Mouse (Mus musculus) neural tube, embryonic 10.5 days (tissue): ENCODE data around the gene Pnmal1.

Source experiments
- DNase-seq: peaks from one replicate; pipeline ENCODE4 v3.0.0-alpha.2; 2017; ENCODE audit warnings: low spot score; ENCODE audit errors: extremely low spot score

Gene Pnmal1

DNA sequence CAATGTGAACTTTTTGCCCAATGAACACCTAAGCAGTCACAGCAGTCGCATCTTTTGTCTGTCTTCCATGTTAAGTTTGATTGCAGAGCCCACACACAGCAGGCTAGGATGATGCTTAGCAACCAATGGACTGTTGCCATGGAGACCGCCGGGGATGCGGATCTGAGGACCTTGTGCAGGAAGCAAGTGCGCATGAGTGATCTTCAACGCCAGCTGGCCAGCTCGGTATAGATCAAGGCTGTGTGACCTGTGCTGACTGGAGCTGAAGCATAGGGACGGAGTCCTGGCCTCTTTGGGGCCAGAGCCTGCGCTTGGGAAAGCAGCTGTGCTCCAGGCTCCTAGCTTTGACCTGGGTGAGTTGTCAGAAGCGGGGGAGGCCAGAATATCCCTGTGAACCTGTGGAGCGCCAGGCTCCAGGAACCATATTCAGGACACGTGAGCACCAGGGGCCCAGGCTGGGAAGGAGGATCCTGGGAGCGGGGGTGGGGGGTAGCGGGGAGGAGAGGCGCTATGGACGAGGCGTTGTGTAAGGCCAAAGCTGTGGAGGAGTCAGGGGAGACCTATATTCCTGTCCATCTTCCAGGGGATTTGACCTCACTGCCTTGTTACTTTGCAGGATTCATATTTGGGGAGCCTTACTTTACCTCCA, at the start of gene Pnmal1:
Pnmal1 (plus strand) TSS at position 141 of the 649 bp plus-strand sequence.
- peak; percentile 90 for DNase-seq

GRCm38 (mm10) chr7:16909909-16910308, 49.6 kb upstream of the Pnmal1 start:
- no peak for DNase-seq

- no peak for DNase-seq
Observed at GRCm38 (mm10) chr7:16911904-16912303, 47.6 kb upstream of the Pnmal1 start.

GRCm38 (mm10) chr7:16912360-16912759, 47.1 kb upstream of the Pnmal1 start:
- no peak for DNase-seq

DNA sequence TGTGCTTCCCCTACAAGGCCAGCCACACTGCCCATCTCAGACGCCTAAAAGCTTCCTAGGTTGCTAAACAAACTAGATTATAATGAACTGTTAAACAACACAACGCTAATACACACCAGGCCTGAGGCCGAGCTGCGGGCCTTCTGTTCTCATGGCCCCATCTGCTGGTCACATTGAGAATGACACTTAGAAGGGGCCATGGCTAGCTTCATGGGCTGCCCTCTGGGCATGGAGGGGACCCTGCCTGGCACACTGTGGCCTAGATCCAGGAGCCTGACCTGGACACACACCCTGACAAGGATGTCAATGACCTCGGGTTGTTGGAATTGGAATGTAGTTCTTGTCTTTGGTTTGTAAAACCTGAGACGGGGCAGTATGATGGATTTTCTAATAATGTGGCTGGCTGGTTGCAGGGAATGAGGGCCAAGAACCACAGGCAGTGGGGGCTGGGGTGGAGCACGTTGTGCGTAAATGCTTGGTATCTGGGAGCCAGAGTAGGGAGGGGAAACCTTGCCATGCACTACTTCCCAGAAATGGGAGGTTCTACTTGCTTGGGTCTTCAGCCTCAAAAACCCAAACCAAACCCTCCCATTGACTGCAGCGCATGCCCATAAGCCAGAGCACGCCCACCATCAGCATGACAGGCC, 45.5 kb upstream of the Pnmal1 start:
- peak; percentile 81 for DNase-seq

- DNase-seq: no peak
Observed at GRCm38 (mm10) chr7:16914453-16915343, 44.8 kb upstream of the Pnmal1 start.

DNA sequence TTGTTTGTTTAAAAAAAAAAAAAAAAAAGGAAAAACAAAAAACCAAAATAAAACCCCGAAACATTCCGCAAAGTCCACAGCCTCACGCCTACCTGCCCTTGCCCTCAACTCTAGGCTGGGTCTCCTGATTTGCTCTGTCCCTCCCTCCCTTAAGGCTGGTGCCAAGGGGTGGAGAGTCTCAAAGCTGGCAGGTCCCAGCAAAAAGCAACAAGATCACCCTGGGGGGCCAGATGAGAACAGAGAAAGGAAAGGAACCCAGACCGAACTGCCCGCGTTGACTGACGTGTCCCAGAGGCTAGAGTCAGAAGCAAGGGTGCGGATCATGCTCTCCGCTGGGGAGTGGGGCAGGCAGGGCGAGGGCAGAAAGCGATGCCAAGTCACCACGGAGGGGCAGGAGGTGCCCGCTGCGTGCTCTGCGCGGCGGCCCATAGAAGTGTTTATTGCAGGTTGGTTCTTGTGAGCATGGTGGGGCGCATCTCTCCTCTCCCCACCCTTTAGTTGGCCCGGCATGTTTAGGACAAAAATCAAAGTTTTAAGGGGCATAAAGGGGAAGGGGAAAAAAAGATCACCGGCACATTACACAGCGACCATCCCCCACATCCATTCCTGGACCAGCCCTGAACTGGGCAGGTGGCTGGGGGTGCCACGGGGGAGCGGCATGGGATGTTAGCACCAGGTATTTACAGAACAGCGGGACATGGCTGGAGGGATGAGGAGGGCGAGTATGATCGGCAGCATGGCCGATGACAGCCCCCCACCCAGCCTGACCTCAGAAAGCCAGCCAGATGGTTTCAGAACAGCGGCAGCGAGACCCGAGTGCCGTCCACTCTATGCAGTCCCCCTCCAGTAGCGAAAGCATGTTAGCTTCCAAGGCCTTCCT, 43.8 kb upstream of the Pnmal1 start:
- no peak for DNase-seq

DNA sequence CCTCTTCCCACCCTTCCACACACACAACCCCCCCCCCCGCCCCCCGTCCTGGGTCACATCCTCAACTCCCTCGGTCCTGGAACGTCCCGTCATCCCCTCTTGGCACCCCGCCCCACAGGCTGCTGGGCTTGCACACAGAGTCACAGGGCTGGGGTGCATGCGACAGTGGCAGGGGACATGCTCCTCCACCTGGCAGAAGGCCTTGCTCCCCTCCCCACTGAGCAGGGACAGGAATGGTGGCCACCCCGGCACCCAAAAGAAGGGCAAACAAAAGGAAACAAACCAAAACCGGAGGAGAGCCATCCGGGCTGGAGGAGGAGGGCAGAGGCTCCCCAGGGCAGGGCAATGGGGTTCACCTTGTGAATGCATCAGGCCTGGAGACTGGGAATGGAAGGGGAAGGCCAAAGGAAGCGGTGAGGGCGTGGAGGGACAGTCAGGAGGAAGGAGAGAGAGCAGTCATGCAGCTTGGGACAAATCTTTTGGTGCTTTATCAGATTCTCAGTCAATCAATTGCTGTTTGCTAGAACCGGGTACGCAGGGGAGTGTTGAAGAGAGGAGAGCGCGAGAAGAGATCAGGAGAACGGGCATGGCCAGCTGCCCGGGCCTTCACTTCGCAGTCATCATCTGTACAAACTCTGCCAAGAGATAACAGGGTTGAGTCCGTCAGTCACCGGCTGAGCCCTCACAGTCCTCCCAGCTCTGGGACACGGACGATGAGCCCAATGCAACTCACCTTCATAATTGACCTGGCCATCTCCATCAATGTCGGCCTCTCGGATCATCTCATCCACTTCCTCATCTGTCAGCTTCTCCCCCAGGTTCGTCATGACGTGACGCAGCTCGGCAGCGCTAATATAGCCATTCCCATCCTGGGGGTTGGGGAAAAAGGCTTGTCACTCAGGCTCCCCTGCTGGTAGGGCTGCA, 42.9 kb upstream of the Pnmal1 start:
- no peak for DNase-seq

DNA sequence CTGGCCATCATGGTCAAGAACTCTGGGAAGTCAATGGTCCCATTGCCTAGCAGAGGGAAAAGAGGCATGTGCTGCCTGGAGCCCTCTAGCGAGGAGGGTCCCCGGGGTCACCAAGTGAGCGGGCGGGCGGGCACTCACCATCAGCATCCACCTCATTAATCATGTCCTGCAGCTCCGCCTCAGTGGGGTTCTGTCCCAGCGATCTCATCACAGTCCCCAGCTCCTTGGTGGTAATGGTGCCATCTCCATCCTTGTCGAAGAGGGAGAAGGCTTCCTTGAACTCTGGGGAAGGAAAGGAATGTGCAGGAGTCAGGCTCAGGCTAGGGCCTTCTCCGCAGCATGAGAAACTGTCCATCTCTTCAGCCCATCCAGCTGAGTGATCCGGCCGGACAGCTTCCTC, 42.0 kb upstream of the Pnmal1 start:
- DNase-seq: no peak

- DNase-seq: no peak
Observed at GRCm38 (mm10) chr7:16918014-16918413, 41.5 kb upstream of the Pnmal1 start.

DNA sequence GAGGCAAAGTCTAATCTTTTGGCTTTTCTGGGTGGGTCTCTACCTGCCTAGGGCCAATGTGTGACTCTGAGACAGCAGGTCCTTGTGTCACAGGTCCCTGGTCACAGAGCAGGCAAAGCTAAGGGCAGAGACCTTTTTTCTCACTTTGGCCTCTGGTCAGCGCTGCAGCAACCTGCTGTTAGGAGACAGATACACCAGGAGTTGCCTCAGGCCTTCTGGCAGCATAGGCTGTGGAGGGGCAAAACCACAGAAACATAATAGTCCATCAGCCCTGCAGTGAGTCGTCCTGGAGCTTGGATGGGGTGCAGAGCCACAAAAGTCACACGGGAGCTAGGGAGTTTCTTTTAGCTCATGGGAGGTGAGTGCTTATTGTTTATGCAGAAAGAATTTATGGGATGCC, 40.8 kb upstream of the Pnmal1 start:
- no peak for DNase-seq

DNA sequence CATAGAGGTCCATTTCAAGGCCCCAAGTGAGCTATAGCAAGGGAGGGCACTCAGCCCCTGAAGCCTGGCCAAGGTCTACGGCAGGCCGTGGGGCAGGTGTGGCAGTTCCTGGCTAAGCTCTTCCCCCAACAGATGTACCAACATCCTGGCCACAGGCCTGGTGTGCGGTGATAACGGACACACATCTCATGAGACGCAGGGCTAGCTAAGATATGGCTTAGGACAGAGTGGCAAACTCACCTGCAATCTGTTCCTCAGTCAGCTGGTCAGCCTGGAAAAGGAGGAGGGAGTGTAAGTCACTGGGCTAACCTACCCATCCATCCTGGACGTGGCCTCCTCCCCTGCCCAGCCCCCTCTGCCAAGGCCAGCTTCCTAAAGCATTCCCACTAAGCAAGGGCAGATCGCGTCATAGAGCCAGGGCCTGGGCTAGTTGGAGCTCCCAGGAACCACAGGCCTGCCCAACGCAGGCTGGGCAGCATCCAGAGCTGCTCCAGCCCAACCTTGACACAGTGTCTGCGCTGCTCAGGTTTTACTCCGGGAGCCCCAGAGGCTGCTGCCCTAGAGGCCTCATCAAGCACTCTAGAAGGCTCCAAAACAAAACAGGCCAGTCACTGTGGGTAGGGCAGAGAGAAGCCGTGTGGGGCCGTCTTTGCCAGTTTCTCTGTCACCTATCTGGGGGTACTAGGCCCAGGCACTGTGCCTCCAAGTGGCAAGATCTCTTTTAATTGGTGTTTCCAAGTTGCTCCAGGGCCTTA, 39.9 kb upstream of the Pnmal1 start:
- DNase-seq: no peak

GRCm38 (mm10) chr7:16920150-16920579, 39.3 kb upstream of the Pnmal1 start:
- no peak for DNase-seq

DNA sequence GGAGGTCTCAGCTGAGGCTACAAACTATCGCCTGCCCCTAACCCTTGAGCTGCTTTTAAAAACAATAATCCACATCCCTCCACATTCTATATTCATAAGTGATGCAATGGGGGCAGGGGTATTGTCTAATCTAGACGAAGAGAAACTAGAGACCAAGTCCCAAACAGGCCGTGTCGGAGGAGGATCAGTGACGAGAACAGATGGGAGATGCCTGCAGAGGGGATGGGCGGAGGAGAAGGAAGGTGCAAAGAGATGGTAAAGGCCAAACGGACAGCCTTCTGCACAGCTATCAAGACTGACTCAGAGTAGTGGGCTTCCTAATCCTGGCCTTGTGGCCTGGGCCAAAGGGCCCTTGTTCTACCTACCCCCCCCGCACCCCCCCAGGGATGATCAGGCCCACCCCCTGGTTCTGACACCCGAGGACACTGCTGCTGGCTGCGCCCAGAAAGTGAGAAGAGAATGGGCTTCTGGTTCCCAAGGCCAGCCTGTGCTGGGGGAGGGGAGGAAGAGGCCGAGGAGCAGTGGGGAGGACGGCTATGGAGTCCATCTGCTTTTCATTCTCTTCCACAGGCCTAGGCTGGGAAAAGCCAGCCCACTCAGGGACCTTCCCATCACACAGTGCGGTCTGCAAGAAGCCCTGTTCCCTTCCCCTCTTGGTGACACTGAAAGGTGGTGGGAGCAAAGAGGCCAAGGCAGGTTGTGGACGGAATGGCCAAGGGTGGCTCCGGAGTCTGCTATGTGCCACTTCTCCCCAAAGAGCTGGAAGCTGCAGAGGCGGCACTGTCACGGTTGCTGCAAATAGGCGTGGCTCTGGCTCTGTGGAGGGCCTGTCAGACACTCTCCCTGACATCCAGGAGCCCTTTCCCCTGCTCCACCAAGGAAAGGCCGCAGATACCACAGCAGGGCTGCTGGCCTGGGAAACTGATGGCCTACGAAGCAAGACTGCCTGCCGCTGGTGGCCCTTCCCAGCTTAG, 38.4 kb upstream of the Pnmal1 start:
- peak; percentile 51 for DNase-seq

DNA sequence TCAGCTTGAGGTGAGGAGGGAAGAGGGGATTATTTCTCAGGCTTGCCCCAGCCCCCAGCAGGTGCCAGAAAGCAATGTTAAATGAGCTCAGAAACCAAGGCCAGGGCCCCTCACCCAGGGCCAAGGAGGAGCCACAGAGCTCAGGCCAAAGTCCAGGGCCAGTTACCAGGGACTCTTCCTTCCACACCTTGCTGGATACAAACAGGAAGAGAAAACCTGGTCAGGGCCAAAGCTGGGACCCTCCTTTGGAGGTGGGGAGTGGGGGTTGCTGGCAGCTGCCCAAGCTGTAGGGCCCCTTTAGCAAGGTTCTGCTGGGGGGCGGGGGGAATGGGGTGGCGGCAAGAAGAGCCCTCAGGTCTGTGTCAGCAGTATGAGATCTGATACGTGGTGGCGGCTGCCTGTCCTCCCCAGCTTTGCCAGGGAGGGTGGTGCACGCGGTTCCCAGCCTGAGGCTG, 37.6 kb upstream of the Pnmal1 start:
- DNase-seq: no peak

DNA sequence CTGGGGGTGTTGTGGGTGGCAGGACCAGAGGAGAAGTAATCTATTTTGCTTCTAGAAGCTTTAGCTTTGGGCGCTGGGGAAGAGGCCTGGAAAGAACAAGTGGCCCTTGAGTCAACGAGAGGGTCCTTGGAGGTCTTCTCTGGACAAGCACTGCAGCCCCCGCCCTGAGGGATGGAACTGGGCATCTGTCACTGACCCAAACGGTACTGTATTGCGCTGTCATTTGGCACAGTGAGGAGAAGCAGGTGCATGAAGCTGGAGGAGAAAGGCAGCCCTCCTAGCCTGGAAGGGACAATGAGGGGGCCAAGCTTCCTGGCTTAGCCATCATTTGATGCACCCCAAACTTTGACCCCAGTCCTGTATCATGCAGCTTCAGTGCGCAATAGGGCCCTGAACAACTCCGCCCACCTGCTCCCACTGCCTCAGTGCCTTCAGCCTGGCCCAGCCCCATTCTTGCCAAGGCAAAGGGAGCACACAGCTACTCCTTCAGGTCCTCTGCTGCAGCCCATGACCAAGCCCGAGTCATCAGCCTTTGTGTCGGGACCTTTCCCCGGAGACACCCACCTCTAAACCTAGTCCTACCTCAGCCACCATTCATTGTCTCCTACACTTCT, 37.0 kb upstream of the Pnmal1 start:
- no peak for DNase-seq

DNA sequence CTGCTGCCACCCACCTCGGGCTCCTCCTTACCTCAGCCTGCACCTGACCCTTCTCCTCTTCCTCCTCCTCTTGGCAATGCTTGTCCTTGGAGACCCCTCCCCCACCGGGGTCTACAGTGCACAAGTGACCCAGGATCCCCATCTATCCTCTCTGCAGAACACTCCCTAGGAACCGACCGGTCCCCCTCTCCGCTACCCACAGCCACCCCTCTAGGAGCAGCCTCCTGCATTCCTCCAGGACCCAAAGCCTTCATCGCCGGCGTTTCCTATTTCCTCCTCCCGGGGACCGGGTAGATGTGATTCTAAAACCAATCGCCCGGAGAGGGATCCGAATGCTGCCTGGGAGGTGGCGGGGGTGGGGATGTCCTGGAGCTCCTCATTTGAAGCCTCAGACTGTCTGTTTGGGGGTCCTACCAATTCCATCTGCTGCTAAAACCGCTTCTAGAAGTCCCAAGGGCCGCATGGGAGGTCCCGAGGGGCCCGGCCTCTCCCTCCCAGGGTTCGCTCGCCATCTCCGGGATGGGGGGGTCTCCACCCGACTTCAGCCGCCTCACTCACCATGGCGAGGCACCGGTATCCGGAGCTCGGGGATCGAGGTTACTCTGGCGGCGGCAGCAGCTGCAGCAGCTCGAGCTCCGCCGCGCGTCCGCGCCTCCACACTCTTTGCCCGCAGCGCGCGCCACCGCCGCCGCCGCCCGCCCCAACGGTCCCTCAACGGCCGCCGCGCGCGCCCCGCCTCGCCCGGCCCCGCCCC, 36.0 kb upstream of the Pnmal1 start:
- DNase-seq: no peak
